Mouse (Mus musculus) bone marrow, adult 2 months (tissue): ENCODE measurements around the gene Disp3.

Experiments used
- CTCF ChIP-seq: fragments of 200-500 bp; IDR thresholded peaks from 2 replicates; pipeline ENCODE4 v1.5.1; 2011; ENCODE audit warnings: low read length, control low read depth; ENCODE audit not compliant: control insufficient read depth, insufficient read depth
- POLR2A ChIP-seq: fragments of 200-500 bp; IDR thresholded peaks from 2 replicates; pipeline ENCODE4 v1.6.1; 2011; ENCODE audit warnings: low read depth, mild to moderate bottlenecking, control low read depth, low read length, borderline replicate concordance; ENCODE audit not compliant: control insufficient read depth

GRCm38 (mm10) chr4:148238919-148239318 lies 48.8 kb downstream of the Disp3 start:
- no peak for TF ChIP-seq CTCF
- TF ChIP-seq POLR2A = no peak
